Mouse (Mus musculus) CH12.LX (cell line): ENCODE data around the gene Hapln1. TPM values are rescaled to one million over a fixed set of nuclear protein-coding genes. Genes with fewer than 3 reads are reported as not detected.
A peak's percentile ranks its signal among the peaks of the same experiment; 100 is the strongest.

Experiments used
- DNase-seq: peaks from one replicate; pipeline ENCODE4 v3.0.0-alpha.2; 2013; ENCODE audit errors: extremely low read depth
- H3K27ac ChIP-seq: 2 replicates; pipeline ENCODE4 v1.5.1; 2012; ENCODE audit warnings: low read depth, mild to moderate bottlenecking, control low read depth, moderate library complexity; ENCODE audit not compliant: insufficient read depth
- H3K27me3 ChIP-seq: replicated peaks from 2 replicates; pipeline ENCODE3; 2012; ENCODE audit warnings: inconsistent platforms
- H3K36me3 ChIP-seq, 2 experiments: replicated peaks in 1 of 2; 2 replicates each; pipeline versions ENCODE3 to v1.6.1; 2012; ENCODE audit warnings: inconsistent platforms in 1 of 2, low read length in 1 of 2, mild to moderate bottlenecking in 1 of 2, mixed read lengths in 1 of 2, moderate library complexity in 1 of 2; ENCODE audit not compliant: control insufficient read depth in 1 of 2, insufficient read depth in 1 of 2
- H3K4me1 ChIP-seq, 2 experiments: 2 replicates each; pipeline ENCODE4 v1.6.1; 2012; ENCODE audit warnings: inconsistent platforms in 1 of 2, moderate library complexity in 1 of 2; ENCODE audit not compliant: insufficient read depth in 2 of 2, control insufficient read depth in 1 of 2
- H3K4me2 ChIP-seq: 2 replicates; pipeline ENCODE4 v1.6.1; 2012; ENCODE audit warnings: low read depth, mild to moderate bottlenecking, control low read depth; ENCODE audit not compliant: poor library complexity, insufficient read depth, severe bottlenecking
- H3K4me3 ChIP-seq, 3 experiments: fragments of 150-350 bp in 1 of 3; sonication (generic) in 1 of 3; replicated peaks in 1 of 3; 2 replicates each; pipeline versions ENCODE3 to v1.5.1; 2011 to 2012; ENCODE audit warnings: low read depth in 2 of 3, low read length in 2 of 3, mild to moderate bottlenecking in 2 of 3, moderate library complexity in 2 of 3, control low read depth in 1 of 3, improper control_type of control experiment in 1 of 3, inconsistent platforms in 1 of 3, mixed read lengths in 1 of 3; ENCODE audit not compliant: poor library complexity in 1 of 3
- H3K79me2 ChIP-seq: replicated peaks from 2 replicates; pipeline ENCODE4 v1.6.1; 2012; ENCODE audit warnings: mild to moderate bottlenecking, moderate library complexity; ENCODE audit not compliant: control insufficient read depth, poor library complexity, insufficient read depth, severe bottlenecking; ENCODE audit errors: extremely low read depth
- H3K9ac ChIP-seq: 2 replicates; pipeline ENCODE4 v1.6.1; 2012; ENCODE audit warnings: low read depth, mild to moderate bottlenecking, control low read depth, moderate library complexity; ENCODE audit not compliant: insufficient read depth
- H3K9me3 ChIP-seq: replicated peaks from 2 replicates; pipeline ENCODE3; 2012; ENCODE audit warnings: low read length, inconsistent platforms, mixed read lengths
- BHLHE40 ChIP-seq: IDR thresholded peaks from 2 replicates; pipeline ENCODE4 v1.6.1; 2011; ENCODE audit warnings: mild to moderate bottlenecking, low read depth, low read length, improper control_type of control experiment
- CHD2 ChIP-seq: IDR thresholded peaks from 2 replicates; pipeline ENCODE4 v1.6.1; 2011; ENCODE audit warnings: low read length, improper control_type of control experiment
- CTCF ChIP-seq, 2 experiments: IDR thresholded peaks in 1 of 2; conservative IDR thresholded peaks in 1 of 2; 2 replicates each; pipeline ENCODE4 v1.5.1; 2011 to 2012; ENCODE audit warnings: low read depth in 2 of 2, low read length in 2 of 2, improper control_type of control experiment in 1 of 2, inconsistent platforms in 1 of 2, mild to moderate bottlenecking in 1 of 2, moderate library complexity in 1 of 2
- E2F4 ChIP-seq: IDR thresholded peaks from 2 replicates; pipeline ENCODE4 v1.6.1; 2011; ENCODE audit warnings: low read depth, low read length, improper control_type of control experiment; ENCODE audit not compliant: insufficient replicate concordance
- ELF1 ChIP-seq: IDR thresholded peaks from 2 replicates; pipeline ENCODE4 v1.6.1; 2014; ENCODE audit warnings: low read depth, mild to moderate bottlenecking, inconsistent platforms, low read length, improper control_type of control experiment
- EP300 ChIP-seq: IDR thresholded peaks from 2 replicates; pipeline ENCODE4 v1.6.1; 2011; ENCODE audit warnings: low read length, improper control_type of control experiment
- ETS1 ChIP-seq: conservative IDR thresholded peaks from 2 replicates; pipeline ENCODE4 v1.6.1; 2012; ENCODE audit warnings: low read depth, mild to moderate bottlenecking, inconsistent platforms, low read length, improper control_type of control experiment, moderate library complexity
- GABPA ChIP-seq: IDR thresholded peaks from 2 replicates; pipeline ENCODE4 v1.6.1; 2012; ENCODE audit warnings: low read depth, low read length, improper control_type of control experiment, inconsistent platforms; ENCODE audit not compliant: insufficient replicate concordance
- IRF4 ChIP-seq: IDR thresholded peaks from 2 replicates; pipeline ENCODE4 v1.6.1; 2014; ENCODE audit warnings: low read depth, mild to moderate bottlenecking, inconsistent platforms, low read length, improper control_type of control experiment
- JUN ChIP-seq: IDR thresholded peaks from 2 replicates; pipeline ENCODE4 v1.6.1; 2011; ENCODE audit warnings: low read depth, mild to moderate bottlenecking, low read length, improper control_type of control experiment, moderate library complexity; ENCODE audit not compliant: insufficient read depth
- JUND ChIP-seq: conservative IDR thresholded peaks from 2 replicates; pipeline ENCODE4 v1.6.1; 2011; ENCODE audit warnings: low read depth, low read length, improper control_type of control experiment
- KAT2A ChIP-seq: IDR thresholded peaks from 2 replicates; pipeline ENCODE4 v1.6.1; 2012; ENCODE audit warnings: low read length, improper control_type of control experiment, inconsistent platforms; ENCODE audit not compliant: insufficient replicate concordance
- MAFK ChIP-seq: IDR thresholded peaks from 2 replicates; pipeline ENCODE4 v1.6.1; 2011; ENCODE audit warnings: low read length, improper control_type of control experiment; ENCODE audit not compliant: insufficient replicate concordance
- MEF2A ChIP-seq: IDR thresholded peaks from 2 replicates; pipeline ENCODE4 v1.6.1; 2014; ENCODE audit warnings: low read depth, mild to moderate bottlenecking, inconsistent platforms, low read length, improper control_type of control experiment, borderline replicate concordance
- MYC ChIP-seq: IDR thresholded peaks from 2 replicates; pipeline ENCODE4 v1.6.1; 2011; ENCODE audit warnings: low read depth, mild to moderate bottlenecking, improper control_type of control experiment, low read length
- NRF1 ChIP-seq: IDR thresholded peaks from 2 replicates; pipeline ENCODE4 v1.6.1; 2014; ENCODE audit warnings: low read depth, mild to moderate bottlenecking, inconsistent platforms, low read length, improper control_type of control experiment, moderate library complexity
- PAX5 ChIP-seq: IDR thresholded peaks from 2 replicates; pipeline ENCODE4 v1.6.1; 2012; ENCODE audit warnings: low read length, inconsistent platforms, mixed read lengths
- POLR2A ChIP-seq: IDR thresholded peaks from 2 replicates; pipeline ENCODE4 v1.6.1; 2011; ENCODE audit warnings: low read depth, mild to moderate bottlenecking, improper control_type of control experiment, low read length
- POLR2AphosphoS2 ChIP-seq: IDR thresholded peaks from 2 replicates; pipeline ENCODE4 v1.6.1; 2011; ENCODE audit warnings: low read depth, low read length, improper control_type of control experiment
- RAD21 ChIP-seq: IDR thresholded peaks from 2 replicates; pipeline ENCODE4 v1.6.1; 2011; ENCODE audit warnings: low read depth, mild to moderate bottlenecking, low read length, improper control_type of control experiment, moderate library complexity
- SMC3 ChIP-seq: IDR thresholded peaks from 2 replicates; pipeline ENCODE4 v1.6.1; 2011; ENCODE audit warnings: low read depth, low read length, improper control_type of control experiment
- TBP ChIP-seq: conservative IDR thresholded peaks from 2 replicates; pipeline ENCODE4 v1.6.1; 2011; ENCODE audit warnings: low read depth, low read length, improper control_type of control experiment
- TCF12 ChIP-seq: IDR thresholded peaks from 2 replicates; pipeline ENCODE4 v1.6.1; 2014; ENCODE audit warnings: low read depth, mild to moderate bottlenecking, inconsistent platforms, low read length, improper control_type of control experiment
- UBTF ChIP-seq: IDR thresholded peaks from 2 replicates; pipeline ENCODE4 v1.6.1; 2012; ENCODE audit warnings: low read depth, mild to moderate bottlenecking, inconsistent platforms, low read length, improper control_type of control experiment, moderate library complexity
- USF2 ChIP-seq: conservative IDR thresholded peaks from 2 replicates; pipeline ENCODE4 v1.6.1; 2011; ENCODE audit warnings: low read depth, low read length, improper control_type of control experiment
- ZC3H11A ChIP-seq: IDR thresholded peaks from 2 replicates; pipeline ENCODE4 v1.6.1; 2012; ENCODE audit warnings: low read depth, mild to moderate bottlenecking, inconsistent platforms, low read length, improper control_type of control experiment
- dilution Hi-C: fragments of 300-500 bp; cut with MboI; formaldehyde crosslinking; loops from 2 replicates; pipeline ENCODE4 v1.14.3; 2020; ENCODE audit warnings: low sequenced_read_pairs; ENCODE audit not compliant: extremely low pct_unique_long_range_greater_than_20kb, extremely low pct_ligation_motif_present
- in situ Hi-C: fragments of 300-500 bp; cut with MboI; formaldehyde crosslinking; loops from 3 replicates; pipeline ENCODE4 v1.14.3; 2019; ENCODE audit warnings: low sequenced_read_pairs, low pct_ligation_motif_present, low pct_unique_long_range_greater_than_20kb, mixed read lengths
- polyA plus RNA-seq: library from polyadenylated mRNA; unstranded; fragments of >175 nt; gene quantifications from 2 replicates; pipeline ENCODE4 v1.2.1, GENCODE M21; 2012; ENCODE audit warnings: low read depth; ENCODE audit not compliant: insufficient read length
- total RNA-seq, 2 experiments: library from RNA; depleted of rRNA; stranded (reverse); fragments of 300-350 nt in 1 of 2; fragments of >200 nt in 1 of 2; gene quantifications; 2 replicates each; pipeline ENCODE4 v1.2.3; 2012 to 2014

Hapln1 gene
- total and polyA plus RNA-seq, 3 experiments, result 0.30 to 2.6 (median 0.46) TPM

DNA sequence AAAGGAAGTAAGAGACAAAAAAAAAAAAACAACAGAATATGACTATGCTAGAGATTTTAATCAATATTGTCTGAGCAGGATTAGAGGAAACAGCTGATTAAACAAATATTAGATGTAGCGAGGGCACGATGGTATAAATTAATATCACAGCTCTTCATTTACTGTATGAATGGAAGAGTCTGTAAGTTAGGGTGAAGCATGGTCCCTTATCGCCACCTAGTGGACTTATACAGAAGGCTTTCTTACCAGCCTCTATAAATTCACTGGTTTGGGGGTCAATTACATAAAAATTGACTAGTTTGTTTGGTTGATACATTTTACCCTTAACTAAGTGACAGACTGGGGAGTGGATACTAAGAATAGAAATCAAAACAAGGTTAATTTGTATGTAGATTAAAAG, 3.4 kb downstream of the Hapln1 start:
- Histone ChIP-seq H3K36me3 (no peaks in the 10 kb centered on the region), H3K79me2 (no peaks in the 10 kb centered on the region), H3K9ac (no peak overlapping the region), H3K27me3 (no peaks in the 10 kb centered on the region), H3K9me3 (no peaks in the 10 kb centered on the region), H3K4me3 (no peak overlapping the region), H3K27ac (no peak overlapping the region), H3K4me2 (no peak overlapping the region), H3K4me1 (no peaks in the 10 kb centered on the region)
- TF ChIP-seq KAT2A (no peak), ZC3H11A (peak; percentile 23; the same call in 1 of the 2 replicates), EP300 (no peak), TCF12 (no peak), JUND (no peak), MEF2A (no peak), RAD21 (peak; percentile 97), CTCF (conservative IDR thresholded peaks at IDR 0.05 in 1 of 2, IDR thresholded peaks at IDR 0.05 in 1 of 2; ENCODE audit: low read depth in 2 of 2, low read length in 2 of 2) (peak; percentile 65 to 80), USF2 (no peak), JUN (no peak), SMC3 (peak; percentile 76), MYC (no peak), E2F4 (no peak), ELF1 (no peak), POLR2AphosphoS2 (no peak), CHD2 (no peak), MAFK (no peak), PAX5 (no peak), IRF4 (no peak), ETS1 (no peak), BHLHE40 (no peak), NRF1 (no peak), GABPA (no peak), TBP (0 out of 2 replicates have a peak, but pooled peaks have one; percentile 11), POLR2A (no peak), UBTF (no peak)
- in situ Hi-C loops (no loop called here), dilution Hi-C loops (no loop called here)
- peak; percentile 73 for DNase-seq
